Mouse (Mus musculus): ENCODE results near the gene Large1. TPM values are rescaled to one million over a fixed set of nuclear protein-coding genes. Genes with fewer than 3 reads are reported as not detected.

Large1 gene
- polyA plus RNA-seq, 1 experiment from 2014 or later = 1.1 TPM

- Histone ChIP-seq H3K36me3 (replicated peaks; ENCODE audit: insufficient read depth, low read length) (no peaks in the 10 kb centered on the region), H3K4me3 (ENCODE audit: low read depth, low read length) (no peak overlapping the region), H3K4me2 (ENCODE audit: low read depth, low read length) (no peak overlapping the region), H3K27me3 (ENCODE audit: insufficient read depth, low read length) (no peaks in the 10 kb centered on the region), H3K27ac (ENCODE audit: low read depth) (no peak overlapping the region), H3K9ac (replicated peaks) (no peak overlapping the region), H3K4me1 (ENCODE audit: insufficient read depth) (no peaks in the 10 kb centered on the region), H3K9me3 (ENCODE audit: low read length) (no peaks in the 10 kb centered on the region)
- no peak for TF ChIP-seq EP300 (IDR thresholded peaks at IDR 0.05; ENCODE audit: low read depth)
- DNase-seq = no peak
- ATAC-seq = no peak
Observed at GRCm38 (mm10) chr8:73172661-73173060, 180.7 kb downstream of the Large1 start.

GRCm38 (mm10) chr8:73161994-73162393, 191.3 kb downstream of the Large1 start:
- H3K4me2 ChIP-seq (ENCODE audit: low read depth, low read length) = no peak overlapping the region
- 42% methylated on average over 3 of the region's 3 CpGs for WGBS (ENCODE audit: insufficient replicate concordance)
- peaks cover 4% of the 10 kb centered on the region; the same call in 1 of the 2 replicates for H3K4me1 ChIP-seq (ENCODE audit: insufficient read depth)
- no peak for DNase-seq
- no peak overlapping the region for H3K9ac ChIP-seq (replicated peaks)
- no peaks in the 10 kb centered on the region for H3K27me3 ChIP-seq (ENCODE audit: insufficient read depth, low read length)
- no peak for ATAC-seq
- H3K4me3 ChIP-seq (ENCODE audit: low read depth, low read length) = no peak overlapping the region
- no peaks in the 10 kb centered on the region for H3K9me3 ChIP-seq (ENCODE audit: low read length)
- H3K27ac ChIP-seq (ENCODE audit: low read depth) = no peak overlapping the region
- no peaks in the 10 kb centered on the region for H3K36me3 ChIP-seq (replicated peaks; ENCODE audit: insufficient read depth, low read length)
- TF ChIP-seq CTCF (IDR thresholded peaks at IDR 0.05; ENCODE audit: low read depth) = no peak
- no peak for TF ChIP-seq EP300 (IDR thresholded peaks at IDR 0.05; ENCODE audit: low read depth)

- Histone ChIP-seq H3K4me2 (ENCODE audit: low read depth, low read length) (no peak overlapping the region), H3K27ac (ENCODE audit: low read depth) (no peak overlapping the region), H3K27me3 (ENCODE audit: insufficient read depth, low read length) (no peaks in the 10 kb centered on the region), H3K4me3 (ENCODE audit: low read depth, low read length) (no peak overlapping the region), H3K9me3 (ENCODE audit: low read length) (no peaks in the 10 kb centered on the region), H3K9ac (replicated peaks) (no peak overlapping the region), H3K36me3 (replicated peaks; ENCODE audit: insufficient read depth, low read length) (no peaks in the 10 kb centered on the region), H3K4me1 (ENCODE audit: insufficient read depth) (peaks cover 4% of the 10 kb centered on the region; the same call in 1 of the 2 replicates)
- no peak for DNase-seq
- no peak for TF ChIP-seq EP300 (IDR thresholded peaks at IDR 0.05; ENCODE audit: low read depth)
- TF ChIP-seq CTCF (IDR thresholded peaks at IDR 0.05; ENCODE audit: low read depth) = no peak
- ATAC-seq = no peak
- WGBS (ENCODE audit: insufficient replicate concordance) = 29% methylated on average over 1 of the region's 1 CpGs
Observed at GRCm38 (mm10) chr8:73161564-73161963, 191.8 kb downstream of the Large1 start.

- H3K36me3 ChIP-seq (replicated peaks; ENCODE audit: insufficient read depth, low read length) = no peaks in the 10 kb centered on the region
- ATAC-seq (no peak), DNase-seq (no peak)
- no peak overlapping the region for H3K4me3 ChIP-seq (ENCODE audit: low read depth, low read length)
- WGBS (ENCODE audit: insufficient replicate concordance) = 56% methylated on average over 2 of the region's 2 CpGs
- H3K4me1 ChIP-seq (ENCODE audit: insufficient read depth) = peaks cover 4% of the 10 kb centered on the region; the same call in 1 of the 2 replicates
- H3K9me3 ChIP-seq (ENCODE audit: low read length) = no peaks in the 10 kb centered on the region
- TF ChIP-seq CTCF (IDR thresholded peaks at IDR 0.05; ENCODE audit: low read depth) = no peak
- TF ChIP-seq EP300 (IDR thresholded peaks at IDR 0.05; ENCODE audit: low read depth) = no peak
- no peak overlapping the region for H3K27ac ChIP-seq (ENCODE audit: low read depth)
- no peaks in the 10 kb centered on the region for H3K27me3 ChIP-seq (ENCODE audit: insufficient read depth, low read length)
- H3K4me2 ChIP-seq (ENCODE audit: low read depth, low read length) = no peak overlapping the region
- no peak overlapping the region for H3K9ac ChIP-seq (replicated peaks)
Observed at GRCm38 (mm10) chr8:73160945-73161344, 192.4 kb downstream of the Large1 start.

- Histone ChIP-seq H3K36me3 (replicated peaks; ENCODE audit: insufficient read depth, low read length) (no peaks in the 10 kb centered on the region), H3K9ac (replicated peaks) (no peak overlapping the region), H3K4me2 (ENCODE audit: low read depth, low read length) (no peak overlapping the region), H3K27ac (ENCODE audit: low read depth) (no peak overlapping the region), H3K4me3 (ENCODE audit: low read depth, low read length) (no peak overlapping the region), H3K4me1 (ENCODE audit: insufficient read depth) (no peaks in the 10 kb centered on the region), H3K9me3 (ENCODE audit: low read length) (no peaks in the 10 kb centered on the region), H3K27me3 (ENCODE audit: insufficient read depth, low read length) (no peaks in the 10 kb centered on the region)
- no peak for TF ChIP-seq CTCF (IDR thresholded peaks at IDR 0.05; ENCODE audit: low read depth)
- TF ChIP-seq EP300 (IDR thresholded peaks at IDR 0.05; ENCODE audit: low read depth) = no peak
- DNase-seq (no peak), ATAC-seq (no peak)
- WGBS (ENCODE audit: insufficient replicate concordance) = 83% methylated on average over 3 of the region's 3 CpGs
Observed at GRCm38 (mm10) chr8:73147236-73147635, 206.1 kb downstream of the Large1 start.

GRCm38 (mm10) chr8:73142660-73143395, 210.5 kb downstream of the Large1 start:
- Histone ChIP-seq H3K9ac (replicated peaks) (no peak overlapping the region), H3K4me3 (ENCODE audit: low read depth, low read length) (no peak overlapping the region), H3K9me3 (ENCODE audit: low read length) (no peaks in the 10 kb centered on the region), H3K4me2 (ENCODE audit: low read depth, low read length) (no peak overlapping the region), H3K4me1 (ENCODE audit: insufficient read depth) (no peaks in the 10 kb centered on the region), H3K36me3 (replicated peaks; ENCODE audit: insufficient read depth, low read length) (no peaks in the 10 kb centered on the region), H3K27ac (ENCODE audit: low read depth) (no peak overlapping the region), H3K27me3 (ENCODE audit: insufficient read depth, low read length) (no peaks in the 10 kb centered on the region)
- no peak for ATAC-seq
- DNase-seq = no peak
- 27% methylated on average over 1 of the region's 1 CpGs for WGBS (ENCODE audit: insufficient replicate concordance)
- no peak for TF ChIP-seq CTCF (IDR thresholded peaks at IDR 0.05; ENCODE audit: low read depth)
- no peak for TF ChIP-seq EP300 (IDR thresholded peaks at IDR 0.05; ENCODE audit: low read depth)
